Mouse (Mus musculus) testis, adult 2 months (tissue): ENCODE data around the gene Slc39a11.

Experiments
- CTCF ChIP-seq: fragments of 200-500 bp; IDR thresholded peaks from 2 replicates; pipeline ENCODE4 v1.5.1; 2012; ENCODE audit warnings: low read depth, mild to moderate bottlenecking, inconsistent platforms, low read length, moderate library complexity; ENCODE audit not compliant: control insufficient read depth, insufficient read depth, insufficient replicate concordance
- POLR2A ChIP-seq: fragments of 200-500 bp; IDR thresholded peaks from 2 replicates; pipeline ENCODE4 v1.6.1; 2012; ENCODE audit warnings: low read depth, mild to moderate bottlenecking, inconsistent platforms, low read length, moderate library complexity; ENCODE audit not compliant: control insufficient read depth

DNA sequence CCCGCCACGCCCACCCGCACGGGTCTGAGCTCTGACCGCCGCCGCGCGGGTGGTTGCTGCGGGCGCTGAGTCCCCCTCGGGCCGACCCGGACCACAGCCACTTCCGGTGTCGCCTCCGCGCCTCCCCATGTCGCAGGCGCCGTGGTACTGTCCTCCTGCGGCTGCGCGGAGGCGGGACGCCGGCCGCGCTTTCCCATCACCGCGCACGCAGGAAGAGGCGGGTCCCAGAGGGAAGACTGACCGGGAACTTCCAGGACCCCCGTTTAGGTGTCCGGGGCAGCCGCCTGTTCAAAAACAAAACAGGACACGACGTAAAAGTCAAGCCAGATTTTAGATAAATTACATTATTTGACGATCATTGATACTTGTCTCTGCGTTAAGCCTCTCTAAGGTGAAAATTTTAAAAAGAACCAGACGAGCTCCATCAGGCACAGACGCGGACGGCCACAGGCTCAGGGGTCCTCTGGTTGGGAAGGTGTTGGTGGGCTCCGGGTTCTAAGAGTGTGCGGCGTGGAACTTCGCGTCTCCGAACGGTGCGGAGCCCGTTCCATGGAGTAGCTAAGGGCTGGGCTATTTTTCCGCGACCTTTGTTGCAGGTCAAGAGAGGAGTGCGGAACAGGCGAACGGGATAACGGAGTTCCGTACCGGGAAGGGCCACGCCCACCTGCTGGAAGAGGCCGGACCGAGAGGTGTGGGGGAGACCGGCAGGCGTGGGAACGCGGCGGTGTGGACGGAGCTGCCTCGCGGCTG lies 34.3 kb upstream of the Slc39a11 start, which contains the start of the genes Fam104a and D11Wsu47e:
- TF ChIP-seq POLR2A (peak; percentile 80), CTCF (no peak)
